Mouse (Mus musculus): ENCODE data around the gene Gm20532. TPM values are rescaled to one million over a fixed set of nuclear protein-coding genes. Genes with fewer than 3 reads are reported as not detected.

The Gm20532 gene
- not detected in 2 replicates for total RNA-seq (2023)

GRCm38 (mm10) chr2:26586294-26587043, at the start of gene Gm20532:
Gene Gm20532 (plus strand): TSS chr2:26586639.

DNA sequence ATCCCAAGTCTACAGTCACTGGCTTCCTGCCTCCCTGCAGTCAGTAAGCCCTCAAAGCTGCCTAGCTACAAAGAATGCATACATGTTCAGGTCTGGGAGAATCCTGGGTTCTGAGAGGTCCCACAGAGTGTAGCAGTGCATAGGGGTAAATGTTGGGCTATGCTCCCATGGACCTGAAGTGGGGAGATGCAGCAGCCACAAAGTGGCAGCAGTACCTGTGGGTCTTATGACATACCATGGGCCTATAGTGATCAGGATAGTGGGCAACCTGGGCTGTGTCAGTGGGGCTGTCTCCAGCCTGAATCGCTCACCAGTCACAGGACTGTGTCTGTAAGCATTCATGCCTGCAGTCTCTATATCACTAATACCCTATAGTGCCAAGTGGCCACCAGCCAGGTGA, 6.7 kb upstream of the Gm20532 start, which contains the start of gene Egfl7:
Gene Egfl7, plus strand, starts transcription at position 301 of the 400 bp plus-strand sequence.

GRCm38 (mm10) chr2:26603720-26604671, 17.6 kb downstream of the Gm20532 start, which contains the start of gene Agpat2:
Gene Agpat2 (minus strand): TSS chr2:26604417.

GRCm38 (mm10) chr2:26627921-26628739, 41.7 kb downstream of the Gm20532 start, which contains the start of gene Fam69b:
Gene Fam69b (plus strand): TSS chr2:26628457.

DNA sequence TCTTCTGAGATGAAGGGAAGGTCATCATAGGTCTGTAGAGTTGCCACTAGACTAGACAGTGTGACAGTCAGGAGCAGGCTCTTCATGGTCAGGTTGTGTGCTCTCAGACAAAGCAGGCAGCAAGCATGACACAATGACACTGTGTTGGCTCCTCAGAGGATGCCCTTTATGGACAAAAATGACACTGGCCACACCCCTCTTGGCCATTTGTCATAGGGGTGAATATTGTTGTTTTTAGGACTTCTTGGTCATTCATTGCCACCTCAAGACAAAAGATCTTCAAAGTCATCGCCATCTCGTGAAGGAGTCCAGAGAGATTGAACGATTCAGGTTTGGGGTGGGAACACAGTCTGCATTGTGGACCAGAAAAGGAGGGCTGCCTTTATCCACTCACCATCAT, 84.7 kb downstream of the Gm20532 start, which contains the start of gene Lcn4:
Gene Lcn4, minus strand, starts transcription at position 101 of the 400 bp plus-strand sequence.

Other genes with a start within 250 kb of the Gm20532 start
- 3.6 and 3.8 TPM in 2 replicates for gene Dnlz, start 234.5 kb upstream of the Gm20532 start, total RNA-seq (2023)
- gene Card9, start 225.7 kb upstream of the Gm20532 start, total RNA-seq (2023) = 168 and 193 TPM in 2 replicates
- gene Snapc4, start 206.0 kb upstream of the Gm20532 start, total RNA-seq (2023) = 11.2 and 22.6 TPM in 2 replicates
- gene Entr1, start 197.3 kb upstream of the Gm20532 start, total RNA-seq (2023) = 91.6 and 110 TPM in 2 replicates
- 53.3 and 70.5 TPM in 2 replicates for gene Pmpca, start 197.3 kb upstream of the Gm20532 start, total RNA-seq (2023)
- gene Inpp5e, start 177.4 kb upstream of the Gm20532 start, total RNA-seq (2023) = 13.9 and 24.1 TPM in 2 replicates
- gene Sec16a, start 141.4 kb upstream of the Gm20532 start, total RNA-seq (2023) = 54.5 and 65.3 TPM in 2 replicates
- 232 and 234 TPM in 2 replicates for gene Notch1, start 70.0 kb upstream of the Gm20532 start, total RNA-seq (2023)
- 2.5 and 8.7 TPM in 2 replicates for gene Egfl7, start 6.6 kb upstream of the Gm20532 start, total RNA-seq (2023)
- 109 and 113 TPM in 2 replicates for gene Agpat2, start 17.8 kb downstream of the Gm20532 start, total RNA-seq (2023)
- 0.88 and 1.7 TPM in 2 replicates for gene Fam69b, start 41.8 kb downstream of the Gm20532 start, total RNA-seq (2023)
- gene Lcn4, start 84.6 kb downstream of the Gm20532 start, total RNA-seq (2023) = not detected in 2 replicates